In genomic region chr1:128788227-128788626, GRCm38 (mm10) we compare ENCODE assay signal across 16 mouse cellular contexts.
A peak's percentile ranks its signal among the peaks of the same experiment; 100 is the strongest.
DNase-seq lines count a peak whose midpoint lies in the region; ATAC-seq and TF ChIP-seq lines count a peak whose summit lies in the region.
"Had no signal": no experiment of that assay in that cellular context is flagged by ENCODE, and none has a peak within 500 bp of the region (broad histone marks: within the 10 kb centered on the region; RNA-seq: fewer than 3 reads in every experiment).

No protein-coding gene starts in this region.

- no peak for TF ChIP-seq POLR2A in lung, adult 2 months (IDR thresholded peaks at IDR 0.05; ENCODE audit: borderline replicate concordance, extremely low read depth, low read depth, low read length)
- TF ChIP-seq POLR2A in CH12.LX (IDR thresholded peaks at IDR 0.05; ENCODE audit: low read depth, low read length) = no peak

- H3K36me3 ChIP-seq in hindbrain, embryonic 16.5 days (ENCODE audit: control insufficient read depth, insufficient read depth, low read length) = no peaks in the 10 kb centered on the region
- no peaks in the 10 kb centered on the region for H3K36me3 ChIP-seq in hindbrain, embryonic 13.5 days
- H3K36me3 ChIP-seq in lung, embryonic 14.5 days (ENCODE audit: insufficient read depth) = no peaks in the 10 kb centered on the region
- no peaks in the 10 kb centered on the region for H3K36me3 ChIP-seq in CH12.LX (replicated peaks in 1 of 2; ENCODE audit: control insufficient read depth in 1 of 2, insufficient read depth in 1 of 2, low read length in 1 of 2)
- H3K36me3 ChIP-seq: embryonic facial prominence, embryonic 10.5 days; heart, embryonic 12.5 days; hindbrain, embryonic 10.5 days had no signal

- DNase-seq in CD4-positive, CD25-positive, alpha-beta regulatory T cell, adult 2 months (ENCODE audit: low read depth, low spot score) = peak; percentile 19
- DNase-seq in lung, embryonic 14.5 days = no peak
- DNase-seq in lung, adult 2 months = no peak
- no peak for DNase-seq in CH12.LX (ENCODE audit: extremely low read depth)
- DNase-seq in gastrocnemius, adult 2 months = no peak
- DNase-seq: adrenal gland, adult 2 months; adrenal gland, postnatal 25 days; B cell, adult 2 months; gastrocnemius, postnatal 25 days had no signal

- TF ChIP-seq RAD21 in CH12.LX (IDR thresholded peaks at IDR 0.05; ENCODE audit: low read depth, low read length) = peak; percentile 2

- H3K27me3 ChIP-seq in hindbrain, embryonic 16.5 days (replicated peaks; ENCODE audit: control insufficient read depth, insufficient read depth, low read length) = no peaks in the 10 kb centered on the region
- no peaks in the 10 kb centered on the region for H3K27me3 ChIP-seq in hindbrain, embryonic 13.5 days
- no peaks in the 10 kb centered on the region for H3K27me3 ChIP-seq in lung, embryonic 14.5 days (ENCODE audit: insufficient read depth, low read length)
- H3K27me3 ChIP-seq in CH12.LX (replicated peaks) = no peaks in the 10 kb centered on the region
- H3K27me3 ChIP-seq: heart, embryonic 12.5 days had no signal

- no peak overlapping the region for H3K9ac ChIP-seq in hindbrain, embryonic 16.5 days (ENCODE audit: low read depth, low read length)
- no peak overlapping the region for H3K9ac ChIP-seq in hindbrain, embryonic 13.5 days
- H3K9ac ChIP-seq in lung, embryonic 14.5 days = no peak overlapping the region
- H3K9ac ChIP-seq in CH12.LX (ENCODE audit: insufficient read depth, low read depth) = no peak overlapping the region
- H3K9ac ChIP-seq: heart, embryonic 12.5 days had no signal

- H3K4me1 ChIP-seq in hindbrain, embryonic 16.5 days (ENCODE audit: control insufficient read depth, insufficient read depth, low read depth, low read length) = no peaks in the 10 kb centered on the region
- peaks cover 4% of the 10 kb centered on the region; the same call in 1 of the 2 replicates for H3K4me1 ChIP-seq in hindbrain, embryonic 13.5 days (replicated peaks)
- H3K4me1 ChIP-seq in lung, embryonic 14.5 days (ENCODE audit: insufficient read depth) = no peaks in the 10 kb centered on the region
- H3K4me1 ChIP-seq in lung, adult 2 months (ENCODE audit: control insufficient read depth, insufficient read depth, low read length) = no peaks in the 10 kb centered on the region
- H3K4me1 ChIP-seq in CH12.LX (ENCODE audit: control insufficient read depth in 1 of 2, insufficient read depth in 2 of 2) = peaks cover 9 to 35% of the 10 kb centered on the region in 2 experiments
- H3K4me1 ChIP-seq: embryonic facial prominence, embryonic 10.5 days; heart, embryonic 12.5 days had no signal

- H3K4me2 ChIP-seq in hindbrain, embryonic 16.5 days (ENCODE audit: low read length) = no peak overlapping the region
- no peak overlapping the region for H3K4me2 ChIP-seq in hindbrain, embryonic 13.5 days
- H3K4me2 ChIP-seq in lung, embryonic 14.5 days = no peak overlapping the region
- H3K4me2 ChIP-seq in CH12.LX (ENCODE audit: insufficient read depth, low read depth, poor library complexity, severe bottlenecking) = no peak overlapping the region
- H3K4me2 ChIP-seq: heart, embryonic 12.5 days had no signal

- in situ Hi-C loops in CH12.LX (cut with MboI; ENCODE audit: low pct_ligation_motif_present, low pct_unique_long_range_greater_than_20kb, low sequenced_read_pairs) = no loop called here

- dilution Hi-C loops in CH12.LX (cut with MboI; ENCODE audit: extremely low pct_ligation_motif_present, extremely low pct_unique_long_range_greater_than_20kb, low sequenced_read_pairs) = no loop called here

- no peak for ATAC-seq in CD4-positive, CD25-positive, alpha-beta regulatory T cell, adult 4 months
- ATAC-seq in hindbrain, embryonic 16.5 days = peak; percentile 74
- no peak for ATAC-seq in hindbrain, embryonic 13.5 days (ENCODE audit: low FRiP score)
- ATAC-seq in lung, embryonic 14.5 days (ENCODE audit: insufficient read depth) = no peak
- ATAC-seq: forebrain, embryonic 14.5 days had no signal

- no peak overlapping the region for H3K27ac ChIP-seq in hindbrain, embryonic 16.5 days (ENCODE audit: low read depth, low read length)
- H3K27ac ChIP-seq in hindbrain, embryonic 13.5 days = no peak overlapping the region
- no peak overlapping the region for H3K27ac ChIP-seq in lung, embryonic 14.5 days (ENCODE audit: low read depth)
- no peak overlapping the region for H3K27ac ChIP-seq in CH12.LX (ENCODE audit: insufficient read depth, low read depth)
- H3K27ac ChIP-seq in gastrocnemius, adult 2 months = no peak overlapping the region
- H3K27ac ChIP-seq: embryonic facial prominence, embryonic 10.5 days; hindbrain, embryonic 10.5 days had no signal

- H3K9me3 ChIP-seq in hindbrain, embryonic 16.5 days (ENCODE audit: control insufficient read depth, low read length) = no peaks in the 10 kb centered on the region
- no peaks in the 10 kb centered on the region for H3K9me3 ChIP-seq in hindbrain, embryonic 13.5 days
- H3K9me3 ChIP-seq in lung, embryonic 14.5 days (ENCODE audit: low read depth, low read length) = no peaks in the 10 kb centered on the region
- H3K9me3 ChIP-seq in CH12.LX (replicated peaks; ENCODE audit: low read length) = peaks cover 4% of the 10 kb centered on the region
- H3K9me3 ChIP-seq: embryonic facial prominence, embryonic 10.5 days; heart, embryonic 12.5 days; hindbrain, embryonic 10.5 days had no signal

- no peaks in the 10 kb centered on the region for H3K79me2 ChIP-seq in CH12.LX (replicated peaks; ENCODE audit: control insufficient read depth, extremely low read depth, insufficient read depth, poor library complexity, severe bottlenecking)

- WGBS in hindbrain, embryonic 16.5 days = 52% methylated on average over 6 of the region's 6 CpGs
- 55% methylated on average over 6 of the region's 6 CpGs for WGBS in hindbrain, embryonic 13.5 days
- 52% methylated on average over 6 of the region's 6 CpGs for WGBS in lung, embryonic 14.5 days
- WGBS in lung, adult 2 months = 62% methylated on average over 6 of the region's 6 CpGs

- peak; percentile 24; the same call in 1 of the 2 replicates for TF ChIP-seq CTCF in lung, embryonic 14.5 days (IDR thresholded peaks at IDR 0.05; ENCODE audit: low read depth)
- TF ChIP-seq CTCF in lung, adult 2 months (IDR thresholded peaks at IDR 0.05; ENCODE audit: insufficient read depth, low read length) = no peak
- peak in 1 of 2 experiments; percentile 38; a peak in 2 of 4 replicates for TF ChIP-seq CTCF in CH12.LX (conservative IDR thresholded peaks at IDR 0.05 in 1 of 2, IDR thresholded peaks at IDR 0.05 in 1 of 2; ENCODE audit: low read depth in 2 of 2, low read length in 2 of 2)
- no peak for TF ChIP-seq CTCF in gastrocnemius, adult 2 months (IDR thresholded peaks at IDR 0.05)

- H3K4me3 ChIP-seq in hindbrain, embryonic 16.5 days (ENCODE audit: low read length) = no peak overlapping the region
- no peak overlapping the region for H3K4me3 ChIP-seq in hindbrain, embryonic 13.5 days
- H3K4me3 ChIP-seq in lung, embryonic 14.5 days (ENCODE audit: low read depth, low read length) = no peak overlapping the region
- H3K4me3 ChIP-seq in lung, adult 2 months (replicated peaks; ENCODE audit: extremely low read depth, low read depth, low read length) = no peak overlapping the region
- H3K4me3 ChIP-seq in CH12.LX (replicated peaks in 1 of 3; ENCODE audit: low read depth in 2 of 3, low read length in 2 of 3, poor library complexity in 1 of 3) = no peak overlapping the region
- no peak overlapping the region for H3K4me3 ChIP-seq in gastrocnemius, adult 2 months
- H3K4me3 ChIP-seq: embryonic facial prominence, embryonic 10.5 days; heart, embryonic 12.5 days; hindbrain, embryonic 10.5 days had no signal

- no peak for TF ChIP-seq EP300 in CH12.LX (IDR thresholded peaks at IDR 0.05; ENCODE audit: low read length)

- intact Hi-C loops in gastrocnemius, adult 2 months (cut with DNase I) = loop anchor here (2.0 kb wide), 1 partner anchor 25 kb away; no protein-coding TSS in a partner anchor

TF ChIP-seq in CH12.LX, 34 proteins besides CTCF, POLR2A, EP300 and RAD21:
- TF ChIP-seq SIN3A (IDR thresholded peaks at IDR 0.05; ENCODE audit: low read length) (no peak), ZKSCAN1 (IDR thresholded peaks at IDR 0.05; ENCODE audit: borderline replicate concordance, low read depth, low read length) (no peak), CHD2 (IDR thresholded peaks at IDR 0.05; ENCODE audit: low read length) (no peak), USF1 (IDR thresholded peaks at IDR 0.05; ENCODE audit: low read depth, low read length) (no peak), SMC3 (IDR thresholded peaks at IDR 0.05; ENCODE audit: low read depth, low read length) (peak; percentile 18; the same call in 1 of the 2 replicates)
